Mouse (Mus musculus) G1E (cell line): ENCODE results near the gene Ktn1. TPM values are rescaled to one million over a fixed set of nuclear protein-coding genes. Genes with fewer than 3 reads are reported as not detected.

Experiments
- ATAC-seq: 2 replicates; pipeline ENCODE4 v1.8.0; 2016; ENCODE audit warnings: mild to moderate bottlenecking; ENCODE audit not compliant: insufficient number of reproducible peaks, poor library complexity, low FRiP score, severe bottlenecking; ENCODE audit errors: extremely low read depth
- DNase-seq: peaks from one replicate; pipeline ENCODE4 v3.0.0; 2012; ENCODE audit warnings: low spot score
- H3K27me3 ChIP-seq: 2 replicates; pipeline ENCODE4 v1.6.1; 2012; ENCODE audit warnings: mild to moderate bottlenecking, low read length, inconsistent platforms; ENCODE audit not compliant: insufficient read depth
- H3K36me3 ChIP-seq: replicated peaks from 2 replicates; pipeline ENCODE3; 2012; ENCODE audit warnings: mild to moderate bottlenecking, inconsistent platforms
- H3K4me1 ChIP-seq: 2 replicates; pipeline ENCODE4 v1.6.1; 2012; ENCODE audit warnings: low read depth, low read length, inconsistent platforms, mixed read lengths; ENCODE audit not compliant: insufficient read depth
- H3K4me3 ChIP-seq: 2 replicates; pipeline ENCODE4 v1.5.1; 2012; ENCODE audit warnings: low read depth, mild to moderate bottlenecking, inconsistent platforms, low read length, moderate library complexity, mixed read lengths
- H3K9me3 ChIP-seq: replicated peaks from 2 replicates; pipeline ENCODE4 v1.6.1; 2012; ENCODE audit warnings: inconsistent platforms
- CTCF ChIP-seq: IDR thresholded peaks from 2 replicates; pipeline ENCODE4 v1.5.1; 2012; ENCODE audit warnings: low read depth, low read length, inconsistent platforms, mixed read lengths
- GATA1 ChIP-seq: IDR thresholded peaks from 2 replicates; pipeline ENCODE4 v1.6.1; 2012; ENCODE audit warnings: borderline replicate concordance, low read length, inconsistent platforms, mixed read lengths
- GATA2 ChIP-seq: IDR thresholded peaks from 2 replicates; pipeline ENCODE4 v1.6.1; 2012; ENCODE audit warnings: low read depth, low read length, inconsistent platforms, borderline replicate concordance
- POLR2AphosphoS5 ChIP-seq: IDR thresholded peaks from 2 replicates; pipeline ENCODE4 v1.6.1; 2012; ENCODE audit warnings: low read depth, low read length, inconsistent platforms; ENCODE audit not compliant: insufficient replicate concordance
- TAL1 ChIP-seq: conservative IDR thresholded peaks from 2 replicates; pipeline ENCODE4 v1.6.1; 2012; ENCODE audit warnings: low read depth, low read length, inconsistent platforms, mixed read lengths
- polyA plus RNA-seq: library from polyadenylated mRNA; stranded (reverse); fragments of >175 nt; gene quantifications from 2 replicates; pipeline ENCODE4 v1.2.3, GENCODE M21; 2012
- total RNA-seq, 2 experiments: library from RNA; stranded (forward) in 1 of 2; stranded (reverse) in 1 of 2; fragments of 200-1000 nt in 1 of 2; fragments of >200 nt in 1 of 2; fragmentation: Nextera tagmentation in 1 of 2; gene quantifications; 2 replicates each; pipeline ENCODE4 v1.2.3; 2014 to 2017

The Ktn1 gene
- total and polyA plus RNA-seq, 3 experiments: 18.6 to 478 (median 206) TPM

DNA sequence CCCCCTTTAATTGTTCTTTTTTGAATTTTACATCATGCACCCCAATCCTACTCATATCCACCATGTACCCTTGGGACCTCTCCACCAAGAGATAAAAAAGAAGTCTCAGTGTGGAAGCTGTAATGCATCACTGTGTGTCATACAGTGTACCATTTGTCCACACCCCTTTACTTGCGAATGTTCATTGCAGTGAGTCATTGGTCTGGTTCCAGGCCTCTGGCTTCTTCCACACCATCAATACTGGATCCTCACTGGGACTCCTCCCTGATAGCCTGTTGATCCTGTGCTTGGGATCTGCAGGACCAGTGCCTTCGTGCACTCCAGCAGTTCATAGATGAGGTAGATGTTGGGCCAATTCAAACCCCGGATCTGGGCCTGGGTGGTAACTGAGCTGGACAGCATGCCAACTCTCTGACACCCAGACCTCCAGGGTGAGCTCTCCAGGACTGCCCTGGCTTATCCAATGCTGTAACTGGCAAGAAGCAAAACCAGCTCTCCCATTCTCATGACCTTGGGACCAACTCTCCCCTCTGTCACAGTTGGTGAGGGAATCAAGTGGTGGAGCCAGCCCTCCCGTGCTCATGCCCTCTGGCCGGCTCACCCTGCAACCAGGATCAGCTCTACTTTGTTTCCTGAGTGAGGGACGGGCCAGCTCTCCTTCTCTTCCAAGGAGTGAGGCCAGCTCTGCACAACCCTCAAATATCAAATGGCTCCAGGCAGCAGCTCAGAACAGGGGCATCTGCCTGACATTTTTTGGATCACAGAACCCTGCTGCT is 128.2 kb downstream of the Ktn1 start:
- no peak for DNase-seq
- TF ChIP-seq POLR2AphosphoS5 (no peak), GATA2 (no peak), GATA1 (no peak), TAL1 (no peak), CTCF (no peak)
- Histone ChIP-seq H3K4me3 (no peak overlapping the region), H3K27me3 (peaks cover 13% of the 10 kb centered on the region; the same call in 1 of the 2 replicates), H3K36me3 (no peaks in the 10 kb centered on the region), H3K4me1 (no peaks in the 10 kb centered on the region), H3K9me3 (no peaks in the 10 kb centered on the region)
- ATAC-seq: no peak

DNA sequence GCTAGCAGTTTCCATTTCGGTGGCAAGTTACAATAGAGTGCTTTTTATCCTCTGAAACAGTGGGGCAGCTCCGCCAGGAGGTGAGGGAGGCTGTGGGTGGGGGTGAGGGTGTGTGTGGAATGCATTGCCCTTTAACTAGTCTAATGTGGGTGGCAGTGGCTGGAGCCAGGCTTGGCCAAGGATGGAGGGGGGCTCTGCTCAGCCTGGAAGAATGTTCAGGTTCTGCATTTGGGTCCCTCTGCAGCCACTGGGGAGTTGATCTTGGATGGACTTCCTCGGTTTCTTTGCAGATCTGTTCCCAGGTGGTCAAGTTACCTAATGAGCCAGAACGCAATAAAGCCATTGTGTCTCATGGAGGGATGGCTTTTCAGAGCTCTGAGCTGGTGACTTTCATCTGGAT is 137.9 kb downstream of the Ktn1 start:
- Histone ChIP-seq H3K27me3 (peaks cover 8% of the 10 kb centered on the region), H3K4me1 (no peaks in the 10 kb centered on the region), H3K9me3 (no peaks in the 10 kb centered on the region), H3K36me3 (no peaks in the 10 kb centered on the region), H3K4me3 (no peak overlapping the region)
- DNase-seq: no peak
- no peak for ATAC-seq
- TF ChIP-seq CTCF (no peak), TAL1 (no peak), POLR2AphosphoS5 (no peak), GATA1 (no peak), GATA2 (no peak)

Other genes with a start within 250 kb of the Ktn1 start
- gene Dlgap5, start 230.0 kb upstream of the Ktn1 start, total RNA-seq (2014; fragmentation: Nextera tagmentation): 96.1 and 109 TPM in 2 replicates
- gene Dlgap5, start 230.0 kb upstream of the Ktn1 start, total RNA-seq (2017): 113 and 119 TPM in 2 replicates
- 5.2 and 21.6 TPM in 2 replicates for gene Dlgap5, start 230.0 kb upstream of the Ktn1 start, polyA plus RNA-seq
- 20.6 and 24.2 TPM in 2 replicates for gene Fbxo34, start 198.0 kb upstream of the Ktn1 start, total RNA-seq (2014; fragmentation: Nextera tagmentation)
- gene Fbxo34, start 198.0 kb upstream of the Ktn1 start, total RNA-seq (2017): 27.5 and 27.6 TPM in 2 replicates
- 17.9 and 20.7 TPM in 2 replicates for gene Fbxo34, start 198.0 kb upstream of the Ktn1 start, polyA plus RNA-seq
- 8.1 and 10.9 TPM in 2 replicates for gene Atg14, start 77.8 kb upstream of the Ktn1 start, total RNA-seq (2014; fragmentation: Nextera tagmentation)
- gene Atg14, start 77.8 kb upstream of the Ktn1 start, total RNA-seq (2017): 8.7 and 8.9 TPM in 2 replicates
- gene Atg14, start 77.8 kb upstream of the Ktn1 start, polyA plus RNA-seq: 1.8 and 2.3 TPM in 2 replicates